Mouse (Mus musculus) embryonic stem cell, embryonic (primary cell): ENCODE measurements at regions not wholly inside any gene's neighbourhood (a gene's known extent, or its start where the extent isn't known, plus 50 kb on each side); places are given as distances from the start of the nearest gene placed in this dataset.

Experiments
- CTCF ChIA-PET, 4 experiments: fragments of 300-600 bp in 2 of 4; fragments of 350-600 bp in 2 of 4; sonication (Branson Sonifier 250); formaldehyde crosslinking; loops; one replicate each; lab custom pipeline; 2022; ENCODE audit warnings: inconsistent platforms in 2 of 4; lab: Charles Lee
- POLR2A ChIA-PET, 4 experiments: fragments of 300-600 bp in 2 of 4; fragments of 350-600 bp in 2 of 4; sonication (Branson Sonifier 250); formaldehyde crosslinking; loops; one replicate each; lab custom pipeline; 2022; ENCODE audit warnings: antibody characterized with exemption in 4 of 4, inconsistent platforms in 1 of 4; lab: Charles Lee

- POLR2A ChIA-PET: no interaction called here
These were observed 202.2 kb upstream of the Gm49339 start for GRCm38 (mm10) chr10:51278195-51278594.

GRCm38 (mm10) chr10:51282451-51282850 lies 198.0 kb upstream of the Gm49339 start:
- ChIA-PET CTCF (interaction anchor here in 1 of 4 experiments (0.6 kb wide), 1 partner anchor 1199 kb away, joined by 3 read pairs; no protein-coding TSS in a partner anchor), POLR2A (interaction anchor here in 1 of 4 experiments (0.6 kb wide), 1 partner anchor 15 kb away, joined by 3 read pairs; no protein-coding TSS in a partner anchor)

More at GRCm38 (mm10) chr10:51278195-51278594, 202.2 kb upstream of the Gm49339 start:
- CTCF ChIA-PET: no interaction called here

- ChIA-PET CTCF (no interaction called here), POLR2A (no interaction called here)
These were observed 195.9 kb upstream of the Gm49339 start for GRCm38 (mm10) chr10:51284538-51284937.

GRCm38 (mm10) chr10:51287852-51288251 lies 192.6 kb upstream of the Gm49339 start:
- POLR2A ChIA-PET: no interaction called here
- CTCF ChIA-PET: no interaction called here

GRCm38 (mm10) chr10:51291412-51292207 lies 188.8 kb upstream of the Gm49339 start:
- ChIA-PET POLR2A (no interaction called here), CTCF (interaction anchor here in 2 of 4 experiments (0.5 to 0.6 kb wide), 2 partner anchors 952 to 986 kb away, joined by 3 to 6 read pairs; no protein-coding TSS in a partner anchor)

- ChIA-PET POLR2A (interaction anchor here in 1 of 4 experiments (0.6 kb wide), 1 partner anchor 13 kb away, joined by 3 read pairs; no protein-coding TSS in a partner anchor), CTCF (interaction anchor here in 1 of 4 experiments (0.6 kb wide), 1 partner anchor 413 kb away, joined by 3 read pairs; no protein-coding TSS in a partner anchor)
These were observed 167.6 kb upstream of the Gm49339 start for GRCm38 (mm10) chr10:51312814-51313213.

- POLR2A ChIA-PET: no interaction called here
- CTCF ChIA-PET: no interaction called here
These were observed 160.2 kb upstream of the Gm49339 start for GRCm38 (mm10) chr10:51320207-51320606.

- ChIA-PET POLR2A (no interaction called here), CTCF (interaction anchor here in 2 of 4 experiments (0.7 to 0.8 kb wide), 2 partner anchors 25 to 76 kb away, joined by 3 to 5 read pairs; no protein-coding TSS in a partner anchor)
These were observed 151.6 kb upstream of the Gm49339 start for GRCm38 (mm10) chr10:51328772-51329171.

GRCm38 (mm10) chr10:51329386-51329785 lies 151.0 kb upstream of the Gm49339 start:
- ChIA-PET POLR2A (no interaction called here), CTCF (interaction anchor here in 2 of 4 experiments (0.7 to 0.8 kb wide), 2 partner anchors 24 to 76 kb away, joined by 3 to 5 read pairs; no protein-coding TSS in a partner anchor)
